Mouse (Mus musculus) regulatory T cell (primary cell): ENCODE results near the gene Cdh3.

ENCODE experiments used
- in situ Hi-C: fragments of 300-600 bp; cut with MboI, MseI; formaldehyde crosslinking; loops from one replicate; pipeline ENCODE4 v1.15.1; 2025; ENCODE audit warnings: high pct_unique_total_duplicates

The Cdh3 gene

DNA sequence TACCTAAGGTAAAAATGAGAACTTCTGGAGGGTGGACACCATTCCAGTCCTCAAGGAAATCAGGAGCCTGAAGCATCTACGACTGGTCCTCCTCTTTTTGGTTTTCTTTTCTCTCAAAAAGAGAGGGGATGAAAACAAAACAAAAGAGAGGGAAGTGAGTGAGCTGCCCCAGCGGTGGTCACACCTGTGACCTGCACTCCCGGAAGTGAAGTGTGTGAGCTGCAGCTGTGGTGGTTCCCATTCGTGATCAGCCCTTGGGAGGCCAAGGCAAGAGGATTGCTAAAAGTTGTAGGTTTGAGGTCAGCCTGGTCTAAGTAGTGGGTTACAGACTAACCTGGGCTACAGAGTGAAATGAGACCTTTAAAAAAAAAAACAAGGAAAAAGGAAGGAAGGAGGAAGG is 95.4 kb downstream of the Cdh3 start:
- in situ Hi-C loops: loop anchor here (10.0 kb wide), 1 partner anchor 1291 kb away; no protein-coding TSS in a partner anchor

DNA sequence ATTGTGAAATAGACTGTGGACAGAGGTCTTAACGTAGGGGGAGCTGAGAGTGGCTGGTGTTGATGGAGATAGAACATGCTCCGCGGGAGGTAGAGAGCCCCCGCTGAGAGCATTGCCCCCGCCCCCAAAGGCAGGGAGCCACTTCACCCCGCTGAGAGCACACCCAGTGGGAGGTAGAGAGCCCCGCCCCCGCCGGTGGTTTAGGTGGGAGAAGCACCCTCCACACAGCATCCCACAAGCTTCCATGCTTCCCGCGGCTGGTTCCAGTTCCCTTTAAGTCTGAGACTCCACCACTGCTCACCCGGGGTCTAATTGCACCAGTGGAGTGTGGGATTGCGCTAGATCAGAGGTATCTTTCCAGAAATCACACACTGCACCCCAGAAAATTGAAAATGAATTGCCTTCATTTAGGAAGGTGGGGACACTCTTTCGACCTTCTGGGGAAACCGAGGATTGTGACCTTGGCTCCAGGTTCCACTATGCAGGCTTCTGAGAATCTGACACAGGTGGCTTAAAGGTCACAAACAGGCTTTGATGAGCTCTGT is 96.0 kb downstream of the Cdh3 start:
- in situ Hi-C loops: loop anchor here (10.0 kb wide), 1 partner anchor 1292 kb away; no protein-coding TSS in a partner anchor
